Mouse (Mus musculus): ENCODE data around the gene Rapsn.

GRCm38 (mm10) chr2:91071059-91071458 is 35.6 kb downstream of the Rapsn start:
- TF ChIP-seq CTCF (IDR thresholded peaks at IDR 0.05; ENCODE audit: low read depth, low read length) (no peak), POLR2A (IDR thresholded peaks at IDR 0.05; ENCODE audit: insufficient read depth, low read length) (no peak)
